Mouse (Mus musculus): ENCODE results near the gene Lama5. TPM values are rescaled to one million over a fixed set of nuclear protein-coding genes. Genes with fewer than 3 reads are reported as not detected.
A peak's percentile ranks its signal among the peaks of the same experiment; 100 is the strongest.
"Not testable (repeated sequence)": the region's sequence is repeated elsewhere in the genome, so short reads cannot be mapped to it uniquely, and the experiment has no call there.

The Lama5 gene
- polyA plus RNA-seq, 1 experiment from 2014 or later = 65.1 TPM

GRCm38 (mm10) chr2:180185686-180186085 is 40.0 kb downstream of the Lama5 start:
- no peak overlapping the region for H3K27ac ChIP-seq (ENCODE audit: low read depth)
- no peak overlapping the region for H3K4me3 ChIP-seq (ENCODE audit: low read depth, low read length)
- 94% methylated on average over 14 of the region's 14 CpGs for WGBS
- no peaks in the 10 kb centered on the region for H3K27me3 ChIP-seq (replicated peaks; ENCODE audit: control insufficient read depth, insufficient read depth, low read length)
- H3K9me3 ChIP-seq (ENCODE audit: control insufficient read depth, low read length) = no peaks in the 10 kb centered on the region
- H3K36me3 ChIP-seq (ENCODE audit: control insufficient read depth, insufficient read depth, low read length) = peaks cover 57% of the 10 kb centered on the region
- H3K4me1 ChIP-seq (replicated peaks; ENCODE audit: control insufficient read depth, insufficient read depth, low read length) = no peaks in the 10 kb centered on the region
- H3K4me2 ChIP-seq (ENCODE audit: low read length) = no peak overlapping the region
- DNase-seq (ENCODE audit: low spot score) = no peak
- no peak for ATAC-seq (replicated peaks; ENCODE audit: low FRiP score, low TSS enrichment, low read depth)
- no peak overlapping the region for H3K9ac ChIP-seq (ENCODE audit: low read length)

DNA sequence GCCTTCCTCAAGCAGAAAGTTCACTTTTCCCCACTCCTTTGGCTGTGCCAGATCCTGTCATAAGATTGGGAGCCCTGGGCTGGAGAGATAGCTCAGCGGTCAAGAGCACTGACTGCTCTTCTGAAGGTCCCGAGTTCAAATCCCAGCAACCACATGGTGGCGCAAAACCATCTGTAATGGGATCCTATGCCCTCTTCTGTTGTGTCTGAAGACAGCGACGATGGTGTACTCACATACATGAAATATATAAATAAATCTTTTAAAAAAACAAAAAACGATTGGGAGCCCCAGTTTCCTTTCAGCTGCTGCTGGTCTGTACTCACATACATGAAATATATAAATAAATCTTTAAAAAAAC is 40.9 kb downstream of the Lama5 start:
- Histone ChIP-seq H3K4me1 (replicated peaks; ENCODE audit: control insufficient read depth, insufficient read depth, low read length) (no peaks in the 10 kb centered on the region), H3K36me3 (ENCODE audit: control insufficient read depth, insufficient read depth, low read length) (peaks cover 66% of the 10 kb centered on the region)

GRCm38 (mm10) chr2:180184011-180184751 is 41.5 kb downstream of the Lama5 start:
- DNase-seq (ENCODE audit: low spot score) (no peak), ATAC-seq (replicated peaks; ENCODE audit: low FRiP score, low TSS enrichment, low read depth) (no peak)
- no peak overlapping the region for H3K9ac ChIP-seq (ENCODE audit: low read length)
- no peaks in the 10 kb centered on the region for H3K27me3 ChIP-seq (replicated peaks; ENCODE audit: control insufficient read depth, insufficient read depth, low read length)
- H3K36me3 ChIP-seq (ENCODE audit: control insufficient read depth, insufficient read depth, low read length) = peaks cover 69% of the 10 kb centered on the region
- WGBS = 85% methylated on average over 24 of the region's 24 CpGs
- H3K4me2 ChIP-seq (ENCODE audit: low read length) = no peak overlapping the region
- H3K4me1 ChIP-seq (replicated peaks; ENCODE audit: control insufficient read depth, insufficient read depth, low read length) = no peaks in the 10 kb centered on the region
- H3K9me3 ChIP-seq (ENCODE audit: control insufficient read depth, low read length) = no peaks in the 10 kb centered on the region
- no peak overlapping the region for H3K27ac ChIP-seq (ENCODE audit: low read depth)
- H3K4me3 ChIP-seq (ENCODE audit: low read depth, low read length) = no peak overlapping the region

More for the DNA sequence above, 40.9 kb downstream of the Lama5 start:
- DNase-seq (ENCODE audit: low spot score) (no peak), ATAC-seq (replicated peaks; ENCODE audit: low FRiP score, low TSS enrichment, low read depth) (no peak)
- Histone ChIP-seq H3K27ac (ENCODE audit: low read depth) (no peak overlapping the region), H3K4me2 (ENCODE audit: low read length) (no peak overlapping the region), H3K9ac (ENCODE audit: low read length) (no peak overlapping the region), H3K27me3 (replicated peaks; ENCODE audit: control insufficient read depth, insufficient read depth, low read length) (no peaks in the 10 kb centered on the region), H3K4me3 (ENCODE audit: low read depth, low read length) (no peak overlapping the region), H3K9me3 (ENCODE audit: control insufficient read depth, low read length) (no peaks in the 10 kb centered on the region)
- 82% methylated on average over 6 of the region's 6 CpGs for WGBS

- 88% methylated on average over 9 of the region's 9 CpGs for WGBS
- Histone ChIP-seq H3K9ac (ENCODE audit: low read length) (no peak overlapping the region), H3K36me3 (ENCODE audit: control insufficient read depth, insufficient read depth, low read length) (peaks cover 81% of the 10 kb centered on the region), H3K4me1 (replicated peaks; ENCODE audit: control insufficient read depth, insufficient read depth, low read length) (no peaks in the 10 kb centered on the region), H3K9me3 (ENCODE audit: control insufficient read depth, low read length) (no peaks in the 10 kb centered on the region), H3K4me3 (ENCODE audit: low read depth, low read length) (no peak overlapping the region), H3K27ac (ENCODE audit: low read depth) (no peak overlapping the region), H3K27me3 (replicated peaks; ENCODE audit: control insufficient read depth, insufficient read depth, low read length) (no peaks in the 10 kb centered on the region), H3K4me2 (ENCODE audit: low read length) (no peak overlapping the region)
- ATAC-seq (replicated peaks; ENCODE audit: low FRiP score, low TSS enrichment, low read depth) (no peak), DNase-seq (ENCODE audit: low spot score) (no peak)
Observed at GRCm38 (mm10) chr2:180181542-180181941, 44.1 kb downstream of the Lama5 start.

DNA sequence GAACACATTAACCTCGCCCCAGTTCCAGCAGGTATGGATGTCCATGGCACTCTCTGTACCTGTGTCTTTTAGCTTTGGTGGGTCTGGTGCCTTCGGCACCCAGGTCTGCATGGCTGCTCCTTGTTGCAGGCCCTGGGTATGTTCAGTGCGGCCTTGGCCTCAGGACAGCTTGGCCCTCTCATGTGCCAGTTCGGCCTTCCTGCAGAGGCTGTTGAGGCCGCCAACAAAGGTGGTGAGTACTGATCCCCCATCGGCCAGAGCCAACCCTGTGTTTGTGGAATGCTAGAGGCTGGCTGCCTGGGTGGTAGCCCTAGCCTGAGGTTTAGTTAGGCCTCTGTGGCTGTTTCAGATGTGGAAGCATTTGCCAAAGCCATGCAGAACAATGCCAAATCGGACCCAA is 49.9 kb downstream of the Lama5 start:
- no peaks in the 10 kb centered on the region for H3K9me3 ChIP-seq (ENCODE audit: control insufficient read depth, low read length)
- H3K27ac ChIP-seq (ENCODE audit: low read depth) = no peak overlapping the region
- no peak overlapping the region for H3K4me2 ChIP-seq (ENCODE audit: low read length)
- peaks cover 75% of the 10 kb centered on the region for H3K36me3 ChIP-seq (ENCODE audit: control insufficient read depth, insufficient read depth, low read length)
- ATAC-seq (replicated peaks; ENCODE audit: low FRiP score, low TSS enrichment, low read depth) (no peak), DNase-seq (ENCODE audit: low spot score) (no peak)
- H3K4me3 ChIP-seq (ENCODE audit: low read depth, low read length) = no peak overlapping the region
- WGBS = 93% methylated on average over 7 of the region's 7 CpGs
- H3K9ac ChIP-seq (ENCODE audit: low read length) = no peak overlapping the region
- no peaks in the 10 kb centered on the region for H3K27me3 ChIP-seq (replicated peaks; ENCODE audit: control insufficient read depth, insufficient read depth, low read length)
- H3K4me1 ChIP-seq (replicated peaks; ENCODE audit: control insufficient read depth, insufficient read depth, low read length) = peaks cover 13% of the 10 kb centered on the region; the same call in 1 of the 2 replicates

DNA sequence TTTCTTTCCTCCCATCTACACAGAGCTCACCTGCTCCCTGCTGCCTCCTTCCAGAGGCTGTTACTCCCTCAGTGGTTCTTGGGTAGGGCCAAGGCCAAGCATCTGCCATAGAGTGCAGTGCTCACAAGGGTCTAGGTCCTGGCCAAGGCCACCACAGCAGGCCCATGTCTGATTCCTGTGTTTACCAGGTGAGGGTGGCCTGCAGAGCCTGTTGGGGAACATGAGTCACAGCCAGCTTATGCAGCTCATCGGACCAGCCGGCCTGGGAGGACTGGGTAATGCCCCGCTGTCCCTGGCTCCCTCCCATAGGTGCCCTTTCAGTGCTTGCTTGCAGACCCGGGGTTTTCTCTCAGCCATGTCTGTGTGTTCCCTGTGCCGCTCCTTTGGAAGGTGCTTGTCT is 51.5 kb downstream of the Lama5 start:
- Histone ChIP-seq H3K9me3 (ENCODE audit: control insufficient read depth, low read length) (no peaks in the 10 kb centered on the region), H3K4me3 (ENCODE audit: low read depth, low read length) (no peak overlapping the region), H3K27me3 (replicated peaks; ENCODE audit: control insufficient read depth, insufficient read depth, low read length) (no peaks in the 10 kb centered on the region), H3K4me1 (replicated peaks; ENCODE audit: control insufficient read depth, insufficient read depth, low read length) (peaks cover 13% of the 10 kb centered on the region; the same call in 1 of the 2 replicates), H3K36me3 (ENCODE audit: control insufficient read depth, insufficient read depth, low read length) (peaks cover 59% of the 10 kb centered on the region), H3K9ac (ENCODE audit: low read length) (no peak overlapping the region), H3K27ac (ENCODE audit: low read depth) (no peak overlapping the region), H3K4me2 (ENCODE audit: low read length) (no peak overlapping the region)
- 90% methylated on average over 5 of the region's 5 CpGs for WGBS
- DNase-seq (ENCODE audit: low spot score) = no peak
- ATAC-seq (replicated peaks; ENCODE audit: low FRiP score, low TSS enrichment, low read depth) = no peak

- ATAC-seq (replicated peaks; ENCODE audit: low FRiP score, low TSS enrichment, low read depth); H3K9ac ChIP-seq (ENCODE audit: low read length); H3K9me3 ChIP-seq (ENCODE audit: control insufficient read depth, low read length); H3K4me3 ChIP-seq (ENCODE audit: low read depth, low read length); DNase-seq (ENCODE audit: low spot score); H3K4me2 ChIP-seq (ENCODE audit: low read length); H3K27ac ChIP-seq (ENCODE audit: low read depth); H3K27me3 ChIP-seq (replicated peaks; ENCODE audit: control insufficient read depth, insufficient read depth, low read length): not testable (repeated sequence)
- Histone ChIP-seq H3K36me3 (ENCODE audit: control insufficient read depth, insufficient read depth, low read length) (peaks cover 56% of the 10 kb centered on the region), H3K4me1 (replicated peaks; ENCODE audit: control insufficient read depth, insufficient read depth, low read length) (peaks cover 13% of the 10 kb centered on the region; the same call in 1 of the 2 replicates)
- WGBS = 91% methylated on average over 8 of the region's 8 CpGs
Observed at GRCm38 (mm10) chr2:180173711-180174110, 51.9 kb downstream of the Lama5 start.

- DNase-seq (ENCODE audit: low spot score) (no peak), ATAC-seq (replicated peaks; ENCODE audit: low FRiP score, low TSS enrichment, low read depth) (no peak)
- Histone ChIP-seq H3K4me3 (ENCODE audit: low read depth, low read length) (no peak overlapping the region), H3K27ac (ENCODE audit: low read depth) (no peak overlapping the region), H3K36me3 (ENCODE audit: control insufficient read depth, insufficient read depth, low read length) (peaks cover 52% of the 10 kb centered on the region), H3K4me2 (ENCODE audit: low read length) (peak overlapping the region; percentile 99), H3K4me1 (replicated peaks; ENCODE audit: control insufficient read depth, insufficient read depth, low read length) (peaks cover 13% of the 10 kb centered on the region; the same call in 1 of the 2 replicates), H3K9ac (ENCODE audit: low read length) (no peak overlapping the region; the same call in 1 of the 2 replicates), H3K9me3 (ENCODE audit: control insufficient read depth, low read length) (no peaks in the 10 kb centered on the region), H3K27me3 (replicated peaks; ENCODE audit: control insufficient read depth, insufficient read depth, low read length) (no peaks in the 10 kb centered on the region)
- WGBS = 82% methylated on average over 4 of the region's 4 CpGs
Observed at GRCm38 (mm10) chr2:180173163-180173562, 52.5 kb downstream of the Lama5 start.

DNA sequence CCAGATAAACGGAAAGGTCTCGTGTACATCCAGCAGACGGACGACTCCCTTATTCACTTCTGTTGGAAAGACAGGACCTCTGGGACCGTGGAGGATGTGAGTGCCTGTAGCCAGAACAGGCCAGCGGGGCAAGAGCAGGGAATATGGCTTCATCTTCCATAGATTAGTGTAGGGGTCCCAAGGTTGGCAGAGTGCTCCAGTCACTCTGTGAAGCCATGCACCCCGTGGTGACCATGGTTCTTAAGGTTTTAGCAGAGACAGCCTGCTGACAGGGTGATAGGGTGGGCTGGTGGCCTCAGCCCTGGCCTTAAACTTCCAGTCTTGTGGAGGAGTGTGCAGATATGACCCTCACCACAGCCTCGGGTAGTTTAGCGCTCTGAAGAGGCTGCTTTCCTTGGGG is 53.5 kb downstream of the Lama5 start:
- Histone ChIP-seq H3K27me3 (replicated peaks; ENCODE audit: control insufficient read depth, insufficient read depth, low read length) (no peaks in the 10 kb centered on the region), H3K4me1 (replicated peaks; ENCODE audit: control insufficient read depth, insufficient read depth, low read length) (peaks cover 13% of the 10 kb centered on the region; the same call in 1 of the 2 replicates), H3K27ac (ENCODE audit: low read depth) (peak overlapping the region; percentile 88; the same call in 1 of the 2 replicates), H3K9me3 (ENCODE audit: control insufficient read depth, low read length) (no peaks in the 10 kb centered on the region), H3K9ac (ENCODE audit: low read length) (peak overlapping the region; percentile 93), H3K4me2 (ENCODE audit: low read length) (peak overlapping the region; percentile 99), H3K36me3 (ENCODE audit: control insufficient read depth, insufficient read depth, low read length) (peaks cover 42% of the 10 kb centered on the region), H3K4me3 (ENCODE audit: low read depth, low read length) (peak overlapping the region; percentile 89)
- no peak for ATAC-seq (replicated peaks; ENCODE audit: low FRiP score, low TSS enrichment, low read depth)
- DNase-seq (ENCODE audit: low spot score) = peak; percentile 59
- 7% methylated on average over 8 of the region's 9 CpGs for WGBS
